Mouse (Mus musculus) kidney, postnatal 36 days (tissue): Measurements from ENCODE around the gene Hspbap1.

ENCODE experiments used
- DNase-seq, 2 experiments: peaks; one replicate each; pipeline ENCODE4 v3.0.0; 2021 to 2022; ENCODE audit warnings: mixed read lengths in 2 of 2

Gene Hspbap1

GRCm38 (mm10) chr16:35764941-35765340, 5.2 kb upstream of the Hspbap1 start:
- DNase-seq: peak; percentile 17 to 18

GRCm38 (mm10) chr16:35765449-35765848, 4.7 kb upstream of the Hspbap1 start:
- no peak for DNase-seq

GRCm38 (mm10) chr16:35766366-35766765, 3.8 kb upstream of the Hspbap1 start:
- DNase-seq: no peak

GRCm38 (mm10) chr16:35768469-35768784, 1.7 kb upstream of the Hspbap1 start:
- no peak for DNase-seq

GRCm38 (mm10) chr16:35768785-35769642, 1.2 kb upstream of the Hspbap1 start, which contains the start of gene Dirc2:
Dirc2 (minus strand) TSS chr16:35769356.
- DNase-seq: peak; percentile 70 to 84

GRCm38 (mm10) chr16:35771141-35771540, 966 bp downstream of the Hspbap1 start:
- DNase-seq: peak in 1 of 2 experiments; percentile 10

GRCm38 (mm10) chr16:35771606-35772005, 1.4 kb downstream of the Hspbap1 start:
- DNase-seq: no peak

- no peak for DNase-seq
These were observed 2.4 kb downstream of the Hspbap1 start for GRCm38 (mm10) chr16:35772598-35772997.

- DNase-seq: no peak
These were observed 5.7 kb downstream of the Hspbap1 start for GRCm38 (mm10) chr16:35775835-35776234.

- no peak for DNase-seq
These were observed 6.6 kb downstream of the Hspbap1 start for GRCm38 (mm10) chr16:35776737-35777136.

GRCm38 (mm10) chr16:35777768-35778167, 7.6 kb downstream of the Hspbap1 start:
- no peak for DNase-seq

GRCm38 (mm10) chr16:35779681-35780080, 9.5 kb downstream of the Hspbap1 start:
- DNase-seq: no peak

GRCm38 (mm10) chr16:35781096-35781495, 10.9 kb downstream of the Hspbap1 start:
- no peak for DNase-seq

- no peak for DNase-seq
These were observed 11.5 kb downstream of the Hspbap1 start for GRCm38 (mm10) chr16:35781651-35782050.

GRCm38 (mm10) chr16:35782451-35783206, 12.5 kb downstream of the Hspbap1 start:
- no peak for DNase-seq

GRCm38 (mm10) chr16:35783207-35783573, 13.0 kb downstream of the Hspbap1 start:
- no peak for DNase-seq

GRCm38 (mm10) chr16:35784134-35784725, 14.1 kb downstream of the Hspbap1 start:
- no peak for DNase-seq

- DNase-seq: no peak
These were observed 17.0 kb downstream of the Hspbap1 start for GRCm38 (mm10) chr16:35787163-35787562.

- no peak for DNase-seq
These were observed 17.5 kb downstream of the Hspbap1 start for GRCm38 (mm10) chr16:35787568-35788189.

GRCm38 (mm10) chr16:35788330-35788729, 18.2 kb downstream of the Hspbap1 start:
- DNase-seq: no peak

GRCm38 (mm10) chr16:35791962-35792521, 21.9 kb downstream of the Hspbap1 start:
- no peak for DNase-seq

GRCm38 (mm10) chr16:35802163-35802562, 32.0 kb downstream of the Hspbap1 start:
- no peak for DNase-seq

GRCm38 (mm10) chr16:35803723-35804122, 33.5 kb downstream of the Hspbap1 start:
- DNase-seq: no peak
